Mouse (Mus musculus) lung, postnatal 0 days (tissue): ENCODE results near the gene Abi3bp. TPM values are rescaled to one million over a fixed set of nuclear protein-coding genes. Genes with fewer than 3 reads are reported as not detected.

Source experiments
- ATAC-seq: fragments of 200-750 bp; cut with Nextera tagmentation; 2 replicates; pipeline ENCODE4 v1.8.0; 2017; ENCODE audit warnings: moderate library complexity
- DNase-seq: peaks from one replicate; pipeline ENCODE4 v3.0.0-alpha.2; 2016; ENCODE audit warnings: low spot score
- H3K27ac ChIP-seq: fragments of 300-500 bp; sonication (generic); 2 replicates; pipeline ENCODE4 v1.5.1; 2014; ENCODE audit warnings: antibody characterized with exemption, mild to moderate bottlenecking, low read length, mixed read lengths
- H3K27me3 ChIP-seq: fragments of 300-500 bp; sonication (generic); replicated peaks from 2 replicates; pipeline ENCODE4 v1.6.1; 2014; ENCODE audit warnings: low read length, mixed read lengths; ENCODE audit not compliant: insufficient read depth
- H3K36me3 ChIP-seq: fragments of 300-500 bp; sonication (generic); 2 replicates; pipeline ENCODE4 v1.6.1; 2014; ENCODE audit warnings: low read length, mixed read lengths; ENCODE audit not compliant: insufficient read depth
- H3K4me1 ChIP-seq: fragments of 300-500 bp; sonication (generic); 2 replicates; pipeline ENCODE4 v1.6.1; 2014; ENCODE audit warnings: antibody characterized with exemption, low read depth, low read length, mixed read lengths; ENCODE audit not compliant: insufficient read depth
- H3K4me2 ChIP-seq: fragments of 300-500 bp; sonication (generic); replicated peaks from 2 replicates; pipeline ENCODE4 v1.6.1; 2014; ENCODE audit warnings: low read depth, mild to moderate bottlenecking, low read length, moderate library complexity, mixed read lengths
- H3K4me3 ChIP-seq: fragments of 300-500 bp; sonication (generic); 2 replicates; pipeline ENCODE4 v1.5.1; 2014; ENCODE audit warnings: low read depth, low read length
- H3K9ac ChIP-seq: fragments of 300-500 bp; sonication (generic); replicated peaks from 2 replicates; pipeline ENCODE4 v1.6.1; 2014; ENCODE audit warnings: low read depth, mild to moderate bottlenecking
- H3K9me3 ChIP-seq: fragments of 300-500 bp; sonication (generic); 2 replicates; pipeline ENCODE4 v1.6.1; 2016; ENCODE audit warnings: low read length, mixed read lengths
- CTCF ChIP-seq: IDR thresholded peaks from 2 replicates; pipeline ENCODE4 v1.5.1; 2016; ENCODE audit warnings: antibody characterized with exemption, mild to moderate bottlenecking
- EP300 ChIP-seq: IDR thresholded peaks from 2 replicates; pipeline ENCODE4 v1.6.1; 2016; ENCODE audit warnings: antibody characterized with exemption, mild to moderate bottlenecking, control low read depth
- whole genome bisulfite sequencing: fragments of 180-500 bp; shearing (Covaris S2); extraction: QIAGEN DNeasy Blood & Tissue Kit; methylation state at CpG from one replicate; pipeline ENCODE4 v1.1.7; 2014; 5-methylcytosine and 5-hydroxymethylcytosine counted together
- polyA plus RNA-seq: library from polyadenylated mRNA; unstranded; fragments of >200 nt; fragmentation: Nextera tagmentation; extraction: Ambion mirVana; gene quantifications from 2 replicates; pipeline ENCODE4 v1.2.1, GENCODE M21; 2015

Gene Abi3bp
- polyA plus RNA-seq, 1 experiment from 2014 or later: 8.4 TPM

GRCm38 (mm10) chr16:56501101-56501500, 23.4 kb downstream of the Abi3bp start:
- TF ChIP-seq EP300 (no peak), CTCF (no peak)
- Histone ChIP-seq H3K27me3 (no peaks in the 10 kb centered on the region), H3K4me3 (no peak overlapping the region), H3K27ac (no peak overlapping the region), H3K9ac (no peak overlapping the region), H3K4me1 (peaks cover 4% of the 10 kb centered on the region; the same call in 1 of the 2 replicates), H3K9me3 (no peaks in the 10 kb centered on the region), H3K4me2 (no peak overlapping the region), H3K36me3 (no peaks in the 10 kb centered on the region)
- DNase-seq (peak; percentile 28), ATAC-seq (peak; percentile 55; the same call in 1 of the 2 replicates)
- WGBS: 42% methylated on average over 6 of the region's 6 CpGs

- no peak for TF ChIP-seq CTCF
- peak; percentile 71; the same call in 1 of the 2 replicates for TF ChIP-seq EP300
- Histone ChIP-seq H3K27ac (no peak overlapping the region), H3K4me3 (no peak overlapping the region), H3K36me3 (no peaks in the 10 kb centered on the region), H3K9ac (no peak overlapping the region), H3K9me3 (no peaks in the 10 kb centered on the region), H3K27me3 (no peaks in the 10 kb centered on the region), H3K4me1 (peaks cover 4% of the 10 kb centered on the region; the same call in 1 of the 2 replicates), H3K4me2 (no peak overlapping the region)
- DNase-seq: peak; percentile 89
- ATAC-seq: peak; percentile 92
- 16% methylated on average over 2 of the region's 2 CpGs for WGBS
Measured at GRCm38 (mm10) chr16:56501513-56501912, 23.8 kb downstream of the Abi3bp start.

GRCm38 (mm10) chr16:56502134-56502533, 24.5 kb downstream of the Abi3bp start:
- TF ChIP-seq EP300: no peak
- no peak for TF ChIP-seq CTCF
- H3K4me1 ChIP-seq: peaks cover 4% of the 10 kb centered on the region; the same call in 1 of the 2 replicates
- H3K27me3 ChIP-seq: no peaks in the 10 kb centered on the region
- peak; percentile 43 for ATAC-seq
- no peaks in the 10 kb centered on the region for H3K9me3 ChIP-seq
- H3K27ac ChIP-seq: no peak overlapping the region
- H3K9ac ChIP-seq: no peak overlapping the region
- 63% methylated on average over 3 of the region's 3 CpGs for WGBS
- H3K4me3 ChIP-seq: no peak overlapping the region
- H3K36me3 ChIP-seq: no peaks in the 10 kb centered on the region
- peak; percentile 14 for DNase-seq
- no peak overlapping the region for H3K4me2 ChIP-seq

DNA sequence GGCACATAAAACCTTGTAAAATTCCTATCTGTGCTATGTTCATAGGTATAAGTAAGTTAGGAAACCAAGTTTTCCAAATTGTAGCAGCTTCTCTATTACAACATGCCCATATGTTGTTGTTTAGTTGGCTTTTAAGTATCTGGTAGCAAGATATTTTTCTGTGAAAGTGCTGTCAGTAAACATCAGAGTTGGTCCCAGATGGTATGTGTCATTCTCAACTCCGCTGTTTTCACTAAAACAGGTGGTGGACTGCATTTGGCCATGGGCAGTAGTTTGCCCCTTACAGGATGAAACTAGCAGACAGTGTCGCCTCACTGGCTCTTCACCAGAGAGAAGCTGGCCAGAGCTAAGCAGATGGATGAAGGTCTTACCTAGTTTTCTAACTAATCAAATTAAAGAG, 26.3 kb downstream of the Abi3bp start:
- Histone ChIP-seq H3K36me3 (no peaks in the 10 kb centered on the region), H3K4me2 (no peak overlapping the region), H3K4me1 (peaks cover 4% of the 10 kb centered on the region; the same call in 1 of the 2 replicates), H3K27me3 (no peaks in the 10 kb centered on the region), H3K4me3 (no peak overlapping the region), H3K9ac (no peak overlapping the region), H3K27ac (no peak overlapping the region), H3K9me3 (no peaks in the 10 kb centered on the region)
- peak; percentile 53 for DNase-seq
- ATAC-seq: peak; percentile 38
- 0 out of 2 replicates have a peak, but pooled peaks have one; percentile 31 for TF ChIP-seq EP300
- no peak for TF ChIP-seq CTCF
- 74% methylated on average over 2 of the region's 2 CpGs for WGBS

DNA sequence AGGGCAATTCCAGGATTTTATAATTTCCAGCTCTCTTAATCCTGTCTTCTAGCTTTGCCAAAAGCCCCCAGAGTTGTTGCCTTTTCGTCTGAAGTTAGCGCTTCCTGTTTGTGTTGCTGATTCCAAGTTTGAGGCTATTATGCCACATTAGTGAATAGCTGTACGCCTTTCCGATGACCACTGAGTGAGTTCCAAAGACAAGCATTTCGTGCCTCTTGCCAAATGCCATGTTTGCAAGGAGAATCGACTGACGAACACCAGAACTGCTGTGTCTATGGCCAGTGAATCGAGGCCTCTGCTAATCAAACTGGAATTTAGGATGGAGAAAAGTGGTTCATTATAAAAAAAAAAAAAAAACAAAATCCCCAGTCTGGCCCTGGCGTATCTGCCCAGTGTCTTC, 40.3 kb downstream of the Abi3bp start:
- Histone ChIP-seq H3K9me3 (no peaks in the 10 kb centered on the region), H3K4me2 (no peak overlapping the region), H3K9ac (no peak overlapping the region), H3K36me3 (no peaks in the 10 kb centered on the region), H3K27ac (no peak overlapping the region), H3K4me3 (no peak overlapping the region), H3K27me3 (no peaks in the 10 kb centered on the region), H3K4me1 (no peaks in the 10 kb centered on the region)
- no peak for TF ChIP-seq CTCF
- TF ChIP-seq EP300: no peak
- WGBS: 58% methylated on average over 9 of the region's 9 CpGs
- ATAC-seq (no peak), DNase-seq (no peak)

DNA sequence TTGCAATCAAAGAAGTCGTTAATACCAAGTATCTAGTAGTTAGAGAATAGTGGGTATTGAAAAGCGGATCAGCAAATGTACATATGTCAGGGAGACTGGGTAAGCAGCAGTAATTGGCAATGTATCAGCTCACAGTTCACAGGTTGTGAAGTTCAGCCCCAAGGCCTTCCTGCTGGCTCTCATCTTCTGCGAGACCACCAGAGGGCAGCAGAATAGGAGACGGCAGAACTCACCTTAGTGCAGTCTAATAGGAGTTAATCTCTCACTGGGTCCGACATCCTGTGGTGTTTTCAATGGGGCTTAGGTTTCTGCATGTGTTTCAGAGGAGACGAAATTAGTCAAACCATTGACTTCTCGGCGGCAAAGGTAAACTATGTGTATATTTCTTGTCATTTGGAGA, 46.7 kb downstream of the Abi3bp start:
- WGBS: 48% methylated on average over 8 of the region's 8 CpGs
- Histone ChIP-seq H3K9me3 (no peaks in the 10 kb centered on the region), H3K4me1 (no peaks in the 10 kb centered on the region), H3K27me3 (no peaks in the 10 kb centered on the region), H3K4me2 (no peak overlapping the region), H3K36me3 (no peaks in the 10 kb centered on the region), H3K4me3 (no peak overlapping the region), H3K27ac (no peak overlapping the region), H3K9ac (no peak overlapping the region)
- no peak for DNase-seq
- ATAC-seq: no peak
- TF ChIP-seq CTCF: peak; percentile 54
- TF ChIP-seq EP300: no peak

DNA sequence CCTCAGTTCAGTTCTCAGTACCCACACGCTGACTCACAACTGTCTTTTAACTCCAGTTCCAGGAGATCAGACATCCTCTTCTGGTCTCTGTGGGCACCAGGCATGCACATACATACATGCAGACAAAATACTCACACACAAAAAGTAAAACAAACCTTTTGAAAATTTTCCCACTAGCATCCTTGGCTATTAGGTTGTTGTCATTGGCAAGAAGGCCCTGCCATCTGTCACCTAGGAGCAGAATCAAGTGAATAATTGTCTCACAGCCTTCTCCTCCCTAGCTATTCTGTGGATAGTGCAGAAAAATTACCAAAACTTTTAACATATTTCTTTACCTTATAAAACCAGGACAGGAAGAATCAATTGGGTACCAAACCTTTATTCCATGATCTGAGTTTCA, 48.8 kb downstream of the Abi3bp start:
- ATAC-seq: no peak

More for the DNA sequence above, 48.8 kb downstream of the Abi3bp start:
- no peaks in the 10 kb centered on the region for H3K4me1 ChIP-seq
- no peaks in the 10 kb centered on the region for H3K27me3 ChIP-seq
- TF ChIP-seq EP300 (no peak), CTCF (no peak)
- no peaks in the 10 kb centered on the region for H3K36me3 ChIP-seq
- H3K9me3 ChIP-seq: no peaks in the 10 kb centered on the region
- no peak overlapping the region for H3K27ac ChIP-seq
- H3K4me2 ChIP-seq: no peak overlapping the region
- DNase-seq: no peak
- H3K4me3 ChIP-seq: no peak overlapping the region
- H3K9ac ChIP-seq: no peak overlapping the region
- 97% methylated on average over 1 of the region's 1 CpGs for WGBS
